Mouse (Mus musculus): Measurements from ENCODE around the gene Taz.

The Taz gene

GRCm38 (mm10) chrX:74281732-74282394 lies at the start of gene Taz, which contains the start of gene Dnase1l1:
Taz (plus strand) TSS chrX:74281912.
Dnase1l1 (minus strand) TSS chrX:74282337.
- peak; percentile 89 for DNase-seq (ENCODE audit: low read depth)

DNA sequence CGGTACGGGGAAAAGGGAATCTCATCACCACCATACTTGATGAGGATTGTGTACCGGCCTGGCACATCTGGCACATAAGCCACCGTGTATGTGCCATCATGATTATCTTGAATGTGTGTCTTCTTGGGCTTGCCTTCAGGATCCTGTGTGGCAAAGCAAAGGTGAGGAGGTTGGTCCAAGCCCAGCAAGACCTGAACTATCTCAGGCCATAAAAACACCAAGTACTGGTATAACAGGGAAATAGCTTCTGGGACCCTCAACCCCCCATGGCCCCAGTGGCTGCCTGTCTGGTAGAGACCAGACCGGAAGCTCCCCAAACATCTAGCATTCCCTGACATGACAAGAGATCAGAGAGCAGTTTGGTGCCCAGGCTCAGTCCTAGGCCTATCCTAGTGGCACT lies 48.5 kb upstream of the Taz start:
- DNase-seq (ENCODE audit: low read depth) = no peak

DNA sequence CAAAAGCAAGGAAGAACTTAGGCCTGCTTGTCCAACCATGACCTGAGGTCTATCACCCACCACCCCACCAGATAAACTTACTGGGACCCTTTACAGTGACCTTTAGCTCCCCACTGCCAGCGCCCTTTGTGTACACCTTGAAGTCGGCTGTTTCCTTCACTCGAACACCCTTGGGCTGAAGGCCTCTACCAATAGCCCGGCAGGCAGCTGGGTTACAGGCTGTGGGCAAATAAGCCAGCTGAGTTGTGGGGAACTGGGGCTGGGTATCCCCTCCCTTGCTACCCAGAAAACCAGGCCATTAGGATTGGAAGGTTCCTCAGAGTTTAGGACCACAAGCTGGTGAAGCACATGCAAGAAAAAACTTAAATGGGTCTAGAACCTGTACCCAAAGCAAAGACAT lies 41.4 kb upstream of the Taz start:
- DNase-seq (ENCODE audit: low read depth) = no peak

DNA sequence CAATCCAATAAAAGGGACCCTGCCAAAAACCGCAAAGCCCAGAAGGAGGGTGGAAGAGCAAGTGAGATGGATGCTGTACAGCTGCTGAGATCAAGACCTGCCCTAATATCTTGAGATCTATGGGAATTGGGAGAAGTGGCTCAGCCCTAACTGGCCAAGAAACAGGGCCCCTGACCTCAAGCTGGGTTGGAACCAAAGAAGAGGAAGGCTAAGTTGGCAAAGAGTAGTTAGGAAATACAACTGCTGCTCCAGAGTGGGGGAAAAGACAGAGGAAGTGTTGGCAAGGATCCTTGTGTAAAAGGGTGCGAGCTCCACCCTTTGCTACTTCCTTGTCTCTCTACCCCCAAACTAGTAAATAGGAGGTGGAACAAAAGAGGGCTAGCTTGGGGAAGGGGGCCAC lies 38.3 kb upstream of the Taz start:
- DNase-seq (ENCODE audit: low read depth) = no peak

DNA sequence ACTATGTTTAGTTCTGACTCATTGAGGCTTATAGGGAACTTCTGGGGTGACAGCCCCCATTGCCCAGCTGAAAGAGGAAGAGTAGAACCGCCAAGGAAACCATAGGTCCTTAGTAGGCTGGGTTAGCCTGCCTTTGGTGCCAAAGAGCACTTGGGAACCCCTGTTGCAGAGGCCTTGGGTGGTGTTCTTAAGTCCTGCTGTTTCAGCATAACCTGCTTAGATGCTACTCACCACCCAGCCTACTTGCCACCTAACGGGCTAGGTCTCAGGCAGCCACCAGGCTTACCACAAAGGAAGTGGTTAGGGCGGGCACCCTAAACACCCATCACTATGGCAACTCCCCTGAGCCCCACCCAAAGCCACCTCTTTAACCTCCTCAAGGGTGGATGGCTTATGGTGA lies 37.9 kb upstream of the Taz start:
- peak; percentile 44 for DNase-seq (ENCODE audit: low read depth)

- peak; percentile 91 for DNase-seq (ENCODE audit: low read depth)
Measured at GRCm38 (mm10) chrX:74244614-74245083, 37.1 kb upstream of the Taz start.

DNA sequence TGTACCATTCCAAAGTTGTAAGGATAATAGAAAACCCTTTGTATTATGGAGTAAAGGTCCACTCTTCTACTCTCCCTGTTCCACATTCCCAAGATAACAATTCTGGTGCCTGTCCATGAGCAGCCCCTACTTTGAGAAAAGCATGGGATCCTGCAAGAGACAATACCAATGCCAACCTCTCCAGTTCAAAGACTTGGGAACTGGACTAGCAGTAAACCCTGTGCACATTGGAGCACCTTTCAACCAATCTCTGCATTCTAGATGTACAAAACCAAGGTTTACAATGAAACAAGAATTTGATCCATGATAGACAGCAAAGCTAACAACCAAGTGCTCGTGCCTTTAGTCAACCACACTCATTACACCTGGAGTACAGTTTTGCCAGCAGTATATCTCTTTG lies 36.6 kb upstream of the Taz start:
- DNase-seq (ENCODE audit: low read depth) = no peak

DNA sequence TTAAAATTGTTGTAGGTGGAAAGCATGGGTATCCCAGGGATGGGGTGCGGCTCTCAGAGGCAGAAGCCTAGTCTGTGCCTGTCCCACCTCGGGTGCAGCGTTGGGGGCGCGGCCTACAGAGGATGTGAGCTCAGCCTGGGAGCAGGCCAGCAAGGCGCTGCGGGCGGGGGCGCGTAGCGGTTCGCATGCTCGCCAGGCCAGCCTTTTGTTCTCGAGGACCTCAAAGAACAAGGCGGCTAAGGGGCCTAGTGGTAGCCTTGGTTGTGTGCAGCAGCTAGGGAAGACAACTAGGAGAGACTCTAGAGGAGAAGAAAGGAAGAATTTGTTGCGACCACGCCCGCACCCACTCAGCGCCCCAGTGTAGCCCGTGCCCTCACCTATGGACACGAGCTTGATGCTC lies 36.0 kb upstream of the Taz start:
- DNase-seq (ENCODE audit: low read depth) = peak; percentile 93

DNA sequence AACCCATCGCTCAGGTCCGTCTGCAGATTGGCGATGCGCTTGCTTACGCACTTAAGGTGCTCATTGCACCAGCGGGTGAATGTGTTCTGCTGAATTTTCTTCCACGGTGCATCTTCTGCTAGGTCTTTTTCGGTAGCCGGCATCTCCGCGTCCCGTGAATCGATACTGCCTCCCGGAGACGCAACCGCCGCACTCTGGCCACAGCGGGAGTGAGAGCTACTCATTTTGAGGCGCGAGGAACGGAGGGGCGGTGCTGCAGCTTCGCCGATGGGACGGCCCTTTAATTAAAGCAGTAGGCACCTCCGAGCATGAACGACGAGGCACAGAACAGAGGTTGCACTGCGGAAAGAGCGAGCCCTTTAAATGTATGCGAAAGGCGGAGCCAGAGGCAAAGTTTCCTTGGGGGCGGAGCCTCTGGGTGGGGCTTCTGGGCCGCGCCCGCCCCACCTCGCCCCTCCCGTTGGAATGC lies 35.5 kb upstream of the Taz start:
- DNase-seq (ENCODE audit: low read depth) = peak; percentile 93

GRCm38 (mm10) chrX:74246693-74247092 lies 35.0 kb upstream of the Taz start:
- no peak for DNase-seq (ENCODE audit: low read depth)

DNA sequence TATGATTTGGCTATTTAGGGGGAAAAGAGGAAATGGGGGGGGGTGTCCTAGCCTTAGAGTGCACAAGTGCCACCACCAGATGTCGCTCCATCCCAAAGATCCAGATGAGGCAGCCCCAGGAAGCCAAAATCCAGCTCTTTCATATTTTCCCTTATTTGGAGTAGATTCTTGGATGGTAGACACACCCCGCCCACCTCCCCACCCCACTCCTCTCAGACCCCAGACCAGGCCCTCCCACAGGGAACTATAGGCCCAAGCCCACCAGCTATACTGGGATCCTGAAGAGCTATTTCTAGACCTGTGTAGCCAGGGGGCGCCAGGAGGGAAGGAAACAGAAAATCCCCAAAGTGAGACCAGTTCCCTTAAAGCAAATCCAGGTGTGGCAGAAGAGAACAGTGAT lies 33.1 kb upstream of the Taz start:
- peak; percentile 83 for DNase-seq (ENCODE audit: low read depth)

- peak; percentile 79 for DNase-seq (ENCODE audit: low read depth)
Measured at GRCm38 (mm10) chrX:74249615-74250014, 32.1 kb upstream of the Taz start, which contains the start of gene Flna. Flna (minus strand) TSS chrX:74249820.

- DNase-seq (ENCODE audit: low read depth) = peak; percentile 95
Measured at GRCm38 (mm10) chrX:74254153-74254887, 27.4 kb upstream of the Taz start, which contains the start of gene Emd. Emd (plus strand) TSS chrX:74254687.

- DNase-seq (ENCODE audit: low read depth) = peak; percentile 34
Measured at GRCm38 (mm10) chrX:74254888-74255565, 26.7 kb upstream of the Taz start.

DNA sequence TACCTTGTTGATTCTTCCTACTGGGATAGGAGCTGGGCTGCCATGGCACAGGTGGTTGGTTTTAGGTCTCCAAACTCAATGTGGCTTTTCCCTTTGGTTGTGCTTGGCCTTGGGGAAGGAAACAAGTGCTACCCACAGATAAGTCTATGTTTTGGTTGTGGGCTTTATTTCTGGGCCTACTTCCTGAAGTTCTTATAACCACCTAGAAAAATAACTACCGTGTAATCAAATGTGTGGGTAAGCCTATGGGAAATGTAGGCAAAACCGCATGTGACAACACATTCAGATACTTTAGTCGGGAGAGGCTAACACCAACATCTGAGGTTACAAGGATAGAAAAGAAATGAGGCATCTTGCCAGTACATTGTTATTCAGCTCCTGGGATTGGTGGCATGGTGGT lies 24.0 kb upstream of the Taz start:
- no peak for DNase-seq (ENCODE audit: low read depth)

DNA sequence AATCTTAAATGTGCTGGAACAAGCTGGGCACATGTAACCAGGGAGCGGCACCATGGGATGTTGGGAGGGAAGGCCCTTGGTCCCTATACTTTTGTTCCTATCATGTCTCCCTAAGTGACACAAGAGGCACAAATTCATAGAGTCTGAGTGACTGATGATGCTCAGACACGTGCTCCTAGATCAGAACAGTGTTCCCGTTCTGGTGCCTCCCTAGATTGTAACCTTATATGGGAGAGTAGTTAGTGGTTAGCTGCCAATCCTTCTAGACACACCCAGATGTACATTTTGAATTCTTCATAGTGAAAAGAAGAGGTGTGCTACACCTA lies 12.0 kb upstream of the Taz start:
- DNase-seq (ENCODE audit: low read depth) = no peak

DNA sequence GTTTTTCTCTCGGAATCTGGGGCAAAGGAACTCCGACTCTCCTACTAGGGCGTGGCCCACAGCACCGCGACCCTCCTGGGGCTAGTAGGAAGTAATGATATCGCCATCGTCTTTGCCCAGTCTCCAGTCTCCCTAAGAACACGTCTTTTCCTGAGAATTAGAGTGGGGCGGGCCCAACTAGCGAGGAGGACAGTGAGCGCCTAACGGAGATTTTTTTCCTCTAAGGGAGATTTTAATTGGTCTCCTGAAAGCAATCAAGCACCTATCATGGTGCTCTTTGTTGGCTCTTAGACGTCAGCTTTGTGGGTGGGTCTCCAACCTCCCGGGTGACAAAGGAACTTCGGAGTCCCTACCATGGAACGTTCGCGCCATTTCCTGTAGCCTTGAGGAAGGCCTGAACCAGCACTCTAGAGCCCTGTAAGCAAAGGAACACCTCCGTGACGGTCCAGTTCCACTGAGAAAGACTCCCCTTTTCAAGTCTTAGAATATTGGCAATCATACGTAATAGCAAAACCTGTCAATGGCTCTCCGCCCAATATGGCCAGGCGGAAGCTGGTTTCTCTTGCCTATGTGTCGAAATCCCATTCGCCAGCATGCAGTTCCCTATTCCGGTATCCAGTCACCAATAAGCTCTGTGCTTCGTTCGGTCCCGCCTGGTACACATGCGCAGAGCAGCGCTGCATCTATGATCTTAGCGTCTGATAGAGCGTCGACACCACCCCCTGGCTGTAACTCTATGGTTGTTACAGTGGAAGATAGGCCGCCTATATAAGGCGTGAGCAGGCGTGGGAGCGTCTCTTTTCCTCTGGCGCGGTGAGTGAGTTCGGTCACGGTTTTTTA lies 11.4 kb upstream of the Taz start, which contains the start of gene Rpl10:
Gene Rpl10 (plus strand): TSS at position 751 of the 840 bp plus-strand sequence.
- DNase-seq (ENCODE audit: low read depth) = peak; percentile 96

DNA sequence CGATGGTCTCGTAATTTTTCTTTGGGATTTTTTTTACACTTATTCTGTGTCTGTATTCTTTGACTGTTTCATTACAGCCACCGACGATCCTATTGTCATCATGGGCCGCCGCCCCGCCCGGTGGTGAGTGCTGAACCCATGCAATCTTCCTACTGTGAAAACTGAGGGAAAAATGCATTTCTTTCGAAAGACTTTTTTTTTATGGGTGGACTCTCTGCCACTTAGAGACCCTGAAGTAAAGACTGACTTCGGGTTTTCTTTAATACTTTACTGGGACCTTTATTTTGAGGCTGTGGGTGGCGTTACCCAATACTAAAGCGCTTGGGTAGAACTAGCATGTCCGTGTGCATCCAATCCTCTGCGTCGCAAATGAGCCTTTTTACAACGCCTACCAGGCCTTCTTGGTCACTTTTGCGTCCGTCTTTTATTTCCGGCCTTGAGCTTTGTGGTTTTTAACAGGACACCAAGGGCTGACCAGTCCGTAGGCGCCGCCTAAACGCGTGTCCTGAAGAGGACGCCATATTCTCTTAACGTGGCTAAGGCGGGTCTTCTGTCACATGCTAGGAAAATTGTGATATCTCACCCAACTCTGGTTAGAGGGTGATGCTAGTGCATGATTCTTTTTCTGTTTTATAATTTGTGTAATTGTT lies 10.7 kb upstream of the Taz start:
- DNase-seq (ENCODE audit: low read depth) = peak; percentile 69

GRCm38 (mm10) chrX:74273422-74274322 lies 8.0 kb upstream of the Taz start:
- peak; percentile 48 for DNase-seq (ENCODE audit: low read depth)

DNA sequence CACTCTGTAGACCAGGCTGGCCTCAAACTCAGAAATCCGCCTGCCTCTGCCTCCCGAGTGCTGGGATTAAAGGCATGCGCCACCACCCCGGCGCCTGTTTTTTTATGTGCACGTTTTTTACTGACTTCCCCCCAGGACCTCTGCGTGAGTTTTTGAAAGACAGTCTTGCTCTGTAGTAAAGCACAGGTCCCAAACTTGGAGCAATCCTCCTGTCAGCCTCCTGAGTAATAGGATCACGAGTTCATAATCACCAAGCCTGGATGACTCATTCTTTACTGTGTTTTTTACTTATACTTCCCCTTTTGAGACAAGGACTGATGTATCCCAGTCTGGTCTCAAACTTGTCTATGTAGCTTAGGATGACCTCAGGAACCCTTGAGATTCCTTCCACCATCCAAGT lies 3.8 kb upstream of the Taz start:
- DNase-seq (ENCODE audit: low read depth) = peak; percentile 54
